Mouse (Mus musculus) testis, adult 2 months (tissue): ENCODE measurements around the gene Vps13a. TPM values are rescaled to one million over a fixed set of nuclear protein-coding genes. Genes with fewer than 3 reads are reported as not detected.
"Not testable (repeated sequence)": the region's sequence is repeated elsewhere in the genome, so short reads cannot be mapped to it uniquely, and the experiment has no call there.

Experiments used
- H3K27ac ChIP-seq: fragments of 200-500 bp; 2 replicates; pipeline ENCODE4 v1.5.1; 2012; ENCODE audit warnings: low read depth, low read length; ENCODE audit not compliant: control insufficient read depth, insufficient read depth
- H3K27me3 ChIP-seq: fragments of 200-500 bp; 2 replicates; pipeline ENCODE4 v1.6.1; 2012; ENCODE audit warnings: mild to moderate bottlenecking, low read length, moderate library complexity; ENCODE audit not compliant: control insufficient read depth, insufficient read depth
- H3K36me3 ChIP-seq: fragments of 200-500 bp; 2 replicates; pipeline ENCODE4 v1.6.1; 2012; ENCODE audit warnings: mild to moderate bottlenecking, low read length; ENCODE audit not compliant: control insufficient read depth, insufficient read depth
- H3K4me1 ChIP-seq: fragments of 200-500 bp; 2 replicates; pipeline ENCODE4 v1.6.1; 2012; ENCODE audit warnings: low read length; ENCODE audit not compliant: control insufficient read depth, insufficient read depth
- H3K4me3 ChIP-seq: fragments of 200-500 bp; 2 replicates; pipeline ENCODE4 v1.5.1; 2012; ENCODE audit warnings: low read depth, mild to moderate bottlenecking, low read length, moderate library complexity, mixed read lengths; ENCODE audit not compliant: control insufficient read depth
- CTCF ChIP-seq: fragments of 200-500 bp; IDR thresholded peaks from 2 replicates; pipeline ENCODE4 v1.5.1; 2012; ENCODE audit warnings: low read depth, mild to moderate bottlenecking, inconsistent platforms, low read length, moderate library complexity; ENCODE audit not compliant: control insufficient read depth, insufficient read depth, insufficient replicate concordance
- POLR2A ChIP-seq: fragments of 200-500 bp; IDR thresholded peaks from 2 replicates; pipeline ENCODE4 v1.6.1; 2012; ENCODE audit warnings: low read depth, mild to moderate bottlenecking, inconsistent platforms, low read length, moderate library complexity; ENCODE audit not compliant: control insufficient read depth
- polyA plus RNA-seq: library from polyadenylated mRNA; depleted of rRNA; stranded (reverse); fragments of >200 nt; gene quantifications from 2 replicates; pipeline ENCODE4 v1.2.3, GENCODE M21; 2012

The Vps13a gene
- polyA plus RNA-seq, 1 experiment = 23.4 TPM

- H3K36me3 ChIP-seq = no peaks in the 10 kb centered on the region
- H3K4me1 ChIP-seq = no peaks in the 10 kb centered on the region; the same call in 1 of the 2 replicates
- TF ChIP-seq POLR2A = no peak
- peak; percentile 33; the same call in 1 of the 2 replicates for TF ChIP-seq CTCF
- no peak overlapping the region for H3K4me3 ChIP-seq
- H3K27ac ChIP-seq = no peak overlapping the region
- no peaks in the 10 kb centered on the region for H3K27me3 ChIP-seq
Observed at GRCm38 (mm10) chr19:16802707-16803106, 22.0 kb upstream of the Vps13a start.

GRCm38 (mm10) chr19:16802123-16802522, 21.4 kb upstream of the Vps13a start:
- no peak overlapping the region for H3K27ac ChIP-seq
- TF ChIP-seq POLR2A = no peak
- no peak for TF ChIP-seq CTCF
- no peaks in the 10 kb centered on the region; the same call in 1 of the 2 replicates for H3K4me1 ChIP-seq
- H3K36me3 ChIP-seq = no peaks in the 10 kb centered on the region
- no peak overlapping the region for H3K4me3 ChIP-seq
- H3K27me3 ChIP-seq = no peaks in the 10 kb centered on the region

GRCm38 (mm10) chr19:16797923-16798322, 17.2 kb upstream of the Vps13a start:
- Histone ChIP-seq H3K27ac (no peak overlapping the region), H3K27me3 (no peaks in the 10 kb centered on the region), H3K4me1 (no peaks in the 10 kb centered on the region), H3K36me3 (no peaks in the 10 kb centered on the region), H3K4me3 (no peak overlapping the region)
- TF ChIP-seq CTCF (no peak), POLR2A (no peak)

GRCm38 (mm10) chr19:16794486-16794885, 13.8 kb upstream of the Vps13a start:
- not testable (repeated sequence) for H3K27me3 ChIP-seq, H3K36me3 ChIP-seq, H3K4me1 ChIP-seq, H3K27ac ChIP-seq, H3K4me3 ChIP-seq

- Histone ChIP-seq H3K27me3 (no peaks in the 10 kb centered on the region), H3K36me3 (no peaks in the 10 kb centered on the region), H3K4me3 (no peak overlapping the region), H3K27ac (no peak overlapping the region), H3K4me1 (no peaks in the 10 kb centered on the region)
- no peak for TF ChIP-seq POLR2A
- TF ChIP-seq CTCF = no peak
Observed at GRCm38 (mm10) chr19:16789930-16790329, 9.2 kb upstream of the Vps13a start.

GRCm38 (mm10) chr19:16784879-16785278, 4.1 kb upstream of the Vps13a start:
- Histone ChIP-seq H3K27me3 (no peaks in the 10 kb centered on the region), H3K36me3 (no peaks in the 10 kb centered on the region), H3K4me1 (peaks cover 7% of the 10 kb centered on the region; the same call in 1 of the 2 replicates), H3K4me3 (no peak overlapping the region), H3K27ac (no peak overlapping the region)
- TF ChIP-seq CTCF = no peak
- TF ChIP-seq POLR2A = no peak

GRCm38 (mm10) chr19:16781406-16782019, 780 bp upstream of the Vps13a start:
- H3K36me3 ChIP-seq = no peaks in the 10 kb centered on the region
- TF ChIP-seq CTCF (no peak), POLR2A (no peak)
- peak overlapping the region; percentile 92 for H3K27ac ChIP-seq
- no peaks in the 10 kb centered on the region for H3K27me3 ChIP-seq
- H3K4me1 ChIP-seq = peaks cover 9% of the 10 kb centered on the region; the same call in 1 of the 2 replicates
- peak overlapping the region; percentile 87 for H3K4me3 ChIP-seq

GRCm38 (mm10) chr19:16780251-16780783, 416 bp downstream of the Vps13a start:
- peaks cover 9% of the 10 kb centered on the region; the same call in 1 of the 2 replicates for H3K4me1 ChIP-seq
- H3K27ac ChIP-seq = peak overlapping the region; percentile 92
- H3K27me3 ChIP-seq = no peaks in the 10 kb centered on the region
- no peaks in the 10 kb centered on the region for H3K36me3 ChIP-seq
- peak overlapping the region; percentile 87 for H3K4me3 ChIP-seq
- TF ChIP-seq CTCF (no peak), POLR2A (no peak; the same call in 1 of the 2 replicates)
